Mouse (Mus musculus) stomach, embryonic 15.5 days (tissue): Measurements from ENCODE around the gene 9230112D13Rik. TPM values are rescaled to one million over a fixed set of nuclear protein-coding genes. Genes with fewer than 3 reads are reported as not detected.

Experiments
- ATAC-seq: fragments of 200-750 bp; cut with Nextera tagmentation; 2 replicates; pipeline ENCODE4 v1.8.0; 2017; ENCODE audit warnings: low read depth, moderate number of reproducible peaks, moderate TSS enrichment; ENCODE audit not compliant: insufficient read depth, low FRiP score
- H3K27ac ChIP-seq: fragments of 300-500 bp; sonication (generic); 2 replicates; pipeline ENCODE4 v1.5.1; 2015; ENCODE audit warnings: mild to moderate bottlenecking, inconsistent platforms
- H3K27me3 ChIP-seq: fragments of 300-500 bp; sonication (generic); replicated peaks from 2 replicates; pipeline ENCODE4 v1.6.1; 2015; ENCODE audit warnings: inconsistent platforms
- H3K36me3 ChIP-seq: fragments of 300-500 bp; sonication (generic); 2 replicates; pipeline ENCODE4 v1.6.1; 2015; ENCODE audit warnings: inconsistent platforms
- H3K4me1 ChIP-seq: fragments of 300-500 bp; sonication (generic); 2 replicates; pipeline ENCODE4 v1.6.1; 2015; ENCODE audit warnings: inconsistent platforms
- H3K4me2 ChIP-seq: fragments of 300-500 bp; sonication (generic); 2 replicates; pipeline ENCODE4 v1.6.1; 2015; ENCODE audit warnings: mild to moderate bottlenecking, inconsistent platforms
- H3K4me3 ChIP-seq: fragments of 300-500 bp; sonication (generic); replicated peaks from 2 replicates; pipeline ENCODE4 v1.5.1; 2015; ENCODE audit warnings: inconsistent platforms
- H3K9ac ChIP-seq: fragments of 300-500 bp; sonication (generic); 2 replicates; pipeline ENCODE4 v1.6.1; 2015; ENCODE audit warnings: inconsistent platforms
- H3K9me3 ChIP-seq: fragments of 300-500 bp; sonication (generic); 2 replicates; pipeline ENCODE4 v1.6.1; 2016; ENCODE audit warnings: inconsistent platforms
- WGBS: fragments of 180-500 bp; shearing (Covaris S2); methylation state at CpG from one replicate; pipeline ENCODE4 v1.1.7; 2015; 5-methylcytosine and 5-hydroxymethylcytosine counted together
- polyA plus RNA-seq: library from polyadenylated mRNA; unstranded; fragments of >200 nt; fragmentation: Nextera tagmentation; extraction: Ambion mirVana; gene quantifications from 2 replicates; pipeline ENCODE4 v1.2.1, GENCODE M21; 2015

The 9230112D13Rik gene
- polyA plus RNA-seq, 1 experiment from 2014 or later: not detected

GRCm38 (mm10) chr14:34535883-34536282 lies 13.3 kb upstream of the 9230112D13Rik start:
- peak; percentile 83 for ATAC-seq

DNA sequence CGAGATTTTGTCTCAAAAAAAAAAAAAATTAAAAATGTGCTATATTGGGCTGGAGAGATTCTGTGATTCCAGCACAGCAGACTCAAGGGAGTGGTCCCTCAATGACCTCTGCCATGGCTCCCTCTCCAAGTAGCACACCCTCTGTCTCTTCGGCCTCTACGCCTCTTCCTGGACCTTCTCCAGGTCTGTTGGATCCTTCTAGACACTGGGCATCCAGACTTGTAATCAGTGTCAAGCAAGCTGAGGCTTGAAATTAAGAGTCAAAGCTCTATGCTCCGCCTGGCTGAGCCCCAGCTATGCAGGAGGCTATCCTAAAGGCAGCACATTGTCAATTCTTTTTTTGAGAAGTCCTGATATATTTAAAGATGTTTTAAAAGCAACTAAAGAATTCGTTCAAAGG lies 10.9 kb upstream of the 9230112D13Rik start:
- H3K27me3 ChIP-seq: no peaks in the 10 kb centered on the region
- WGBS: 72% methylated on average over 5 of the region's 5 CpGs
- H3K9ac ChIP-seq: no peak overlapping the region
- H3K27ac ChIP-seq: no peak overlapping the region
- ATAC-seq: no peak
- H3K9me3 ChIP-seq: no peaks in the 10 kb centered on the region
- no peaks in the 10 kb centered on the region for H3K4me1 ChIP-seq
- no peaks in the 10 kb centered on the region for H3K36me3 ChIP-seq
- H3K4me3 ChIP-seq: no peak overlapping the region
- no peak overlapping the region for H3K4me2 ChIP-seq

More at GRCm38 (mm10) chr14:34535883-34536282, 13.3 kb upstream of the 9230112D13Rik start:
- Histone ChIP-seq H3K9ac (no peak overlapping the region), H3K27me3 (no peaks in the 10 kb centered on the region), H3K36me3 (no peaks in the 10 kb centered on the region), H3K4me3 (no peak overlapping the region), H3K4me1 (peaks cover under 1% of the 10 kb centered on the region; the same call in 1 of the 2 replicates), H3K9me3 (no peaks in the 10 kb centered on the region), H3K4me2 (0 out of 2 replicates have a peak overlapping the region, but pooled peaks have one; percentile 12), H3K27ac (peak overlapping the region; percentile 67)
- WGBS: 46% methylated on average over 4 of the region's 4 CpGs

GRCm38 (mm10) chr14:34532536-34532935 lies 9.9 kb upstream of the 9230112D13Rik start:
- ATAC-seq: no peak
- 58% methylated on average over 6 of the region's 6 CpGs for WGBS
- no peak overlapping the region for H3K27ac ChIP-seq

GRCm38 (mm10) chr14:34528804-34529203 lies 6.2 kb upstream of the 9230112D13Rik start:
- H3K9me3 ChIP-seq: no peaks in the 10 kb centered on the region
- H3K9ac ChIP-seq: no peak overlapping the region
- no peak overlapping the region for H3K4me2 ChIP-seq
- H3K4me3 ChIP-seq: no peak overlapping the region
- WGBS: 60% methylated on average over 8 of the region's 8 CpGs
- peak overlapping the region; percentile 42; the same call in 1 of the 2 replicates for H3K27ac ChIP-seq
- H3K4me1 ChIP-seq: no peaks in the 10 kb centered on the region
- H3K36me3 ChIP-seq: no peaks in the 10 kb centered on the region
- H3K27me3 ChIP-seq: no peaks in the 10 kb centered on the region
- ATAC-seq: no peak

More at GRCm38 (mm10) chr14:34532536-34532935, 9.9 kb upstream of the 9230112D13Rik start:
- no peaks in the 10 kb centered on the region for H3K36me3 ChIP-seq
- H3K27me3 ChIP-seq: no peaks in the 10 kb centered on the region
- H3K4me3 ChIP-seq: no peak overlapping the region
- no peaks in the 10 kb centered on the region for H3K4me1 ChIP-seq
- H3K9me3 ChIP-seq: no peaks in the 10 kb centered on the region
- H3K9ac ChIP-seq: no peak overlapping the region
- H3K4me2 ChIP-seq: no peak overlapping the region

DNA sequence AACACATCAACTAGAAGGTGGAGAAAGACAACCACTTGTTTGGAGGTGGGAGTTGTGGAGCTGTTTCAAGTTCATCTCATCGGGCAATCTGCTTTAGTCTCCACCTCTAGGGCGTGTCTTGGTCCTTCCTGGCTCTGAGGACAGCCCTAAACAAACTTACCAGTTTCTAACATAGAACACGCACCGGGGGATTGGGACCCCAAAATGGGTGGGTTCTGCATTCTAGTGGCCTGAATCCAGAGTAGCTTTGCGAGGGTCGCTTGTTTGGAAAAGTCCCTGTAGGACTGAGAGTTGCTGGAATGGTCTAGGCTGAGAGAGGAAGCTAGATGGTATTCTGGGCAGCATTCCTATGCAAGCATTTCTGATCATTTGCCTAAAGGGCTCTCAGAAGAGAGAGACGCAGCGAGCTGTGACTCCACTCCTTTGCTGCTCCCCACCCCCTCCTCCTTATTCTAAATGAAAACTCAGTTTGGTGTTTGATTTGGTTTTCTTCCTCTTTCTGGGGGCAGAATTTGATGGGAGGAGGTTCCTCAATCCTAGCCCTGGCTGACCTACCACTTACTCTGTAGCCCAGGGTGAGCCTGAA lies 4.5 kb downstream of the 9230112D13Rik start:
- H3K4me3 ChIP-seq: no peak overlapping the region
- H3K9me3 ChIP-seq: no peaks in the 10 kb centered on the region
- no peak overlapping the region for H3K9ac ChIP-seq
- H3K27ac ChIP-seq: no peak overlapping the region
- H3K36me3 ChIP-seq: no peaks in the 10 kb centered on the region
- no peak overlapping the region for H3K4me2 ChIP-seq
- ATAC-seq: no peak
- H3K4me1 ChIP-seq: 0 out of 2 replicates have a peak, but pooled peaks cover 3% of the 10 kb centered on the region
- no peaks in the 10 kb centered on the region for H3K27me3 ChIP-seq
- WGBS: 79% methylated on average over 8 of the region's 8 CpGs

- H3K27ac ChIP-seq: no peak overlapping the region
- H3K36me3 ChIP-seq: no peaks in the 10 kb centered on the region
- H3K9me3 ChIP-seq: no peaks in the 10 kb centered on the region
- no peak for ATAC-seq
- 0 out of 2 replicates have a peak, but pooled peaks cover 3% of the 10 kb centered on the region for H3K4me1 ChIP-seq
- no peak overlapping the region for H3K9ac ChIP-seq
- WGBS: 85% methylated on average over 10 of the region's 10 CpGs
- H3K4me2 ChIP-seq: no peak overlapping the region
- no peaks in the 10 kb centered on the region for H3K27me3 ChIP-seq
- no peak overlapping the region for H3K4me3 ChIP-seq
Measured at GRCm38 (mm10) chr14:34516960-34517577, 5.5 kb downstream of the 9230112D13Rik start.

- ATAC-seq: no peak
- H3K4me2 ChIP-seq: no peak overlapping the region
- H3K4me3 ChIP-seq: no peak overlapping the region
- no peaks in the 10 kb centered on the region for H3K9me3 ChIP-seq
- H3K36me3 ChIP-seq: no peaks in the 10 kb centered on the region
- WGBS: 79% methylated on average over 5 of the region's 5 CpGs
- no peak overlapping the region for H3K27ac ChIP-seq
- H3K9ac ChIP-seq: no peak overlapping the region
- 0 out of 2 replicates have a peak, but pooled peaks cover 3% of the 10 kb centered on the region for H3K4me1 ChIP-seq
- H3K27me3 ChIP-seq: no peaks in the 10 kb centered on the region
Measured at GRCm38 (mm10) chr14:34515860-34516259, 6.7 kb downstream of the 9230112D13Rik start.

GRCm38 (mm10) chr14:34514120-34514519 lies 8.5 kb downstream of the 9230112D13Rik start:
- H3K4me2 ChIP-seq: no peak overlapping the region
- no peak overlapping the region for H3K27ac ChIP-seq
- H3K9ac ChIP-seq: no peak overlapping the region
- no peak overlapping the region for H3K4me3 ChIP-seq
- no peaks in the 10 kb centered on the region for H3K27me3 ChIP-seq
- H3K9me3 ChIP-seq: no peaks in the 10 kb centered on the region
- H3K4me1 ChIP-seq: 0 out of 2 replicates have a peak, but pooled peaks cover 3% of the 10 kb centered on the region
- no peaks in the 10 kb centered on the region for H3K36me3 ChIP-seq
- 47% methylated on average over 6 of the region's 6 CpGs for WGBS
- ATAC-seq: no peak

- H3K9me3 ChIP-seq: no peaks in the 10 kb centered on the region
- H3K27me3 ChIP-seq: no peaks in the 10 kb centered on the region
- peak overlapping the region; percentile 26; the same call in 1 of the 2 replicates for H3K4me2 ChIP-seq
- H3K36me3 ChIP-seq: no peaks in the 10 kb centered on the region
- no peak overlapping the region for H3K9ac ChIP-seq
- no peak for ATAC-seq
- peaks cover 13% of the 10 kb centered on the region; the same call in 1 of the 2 replicates for H3K4me1 ChIP-seq
- WGBS: 53% methylated on average over 4 of the region's 4 CpGs
- no peak overlapping the region for H3K4me3 ChIP-seq
- H3K27ac ChIP-seq: no peak overlapping the region
Measured at GRCm38 (mm10) chr14:34512602-34513001, 10.0 kb downstream of the 9230112D13Rik start.

- Histone ChIP-seq H3K4me2 (peak overlapping the region; percentile 26; the same call in 1 of the 2 replicates), H3K4me1 (peaks cover 13% of the 10 kb centered on the region; the same call in 1 of the 2 replicates), H3K9me3 (no peaks in the 10 kb centered on the region), H3K27ac (peak overlapping the region; percentile 33; the same call in 1 of the 2 replicates), H3K9ac (no peak overlapping the region), H3K36me3 (no peaks in the 10 kb centered on the region), H3K27me3 (no peaks in the 10 kb centered on the region), H3K4me3 (no peak overlapping the region)
- no peak for ATAC-seq
- WGBS: 43% methylated on average over 11 of the region's 11 CpGs
Measured at GRCm38 (mm10) chr14:34511901-34512300, 10.7 kb downstream of the 9230112D13Rik start.

DNA sequence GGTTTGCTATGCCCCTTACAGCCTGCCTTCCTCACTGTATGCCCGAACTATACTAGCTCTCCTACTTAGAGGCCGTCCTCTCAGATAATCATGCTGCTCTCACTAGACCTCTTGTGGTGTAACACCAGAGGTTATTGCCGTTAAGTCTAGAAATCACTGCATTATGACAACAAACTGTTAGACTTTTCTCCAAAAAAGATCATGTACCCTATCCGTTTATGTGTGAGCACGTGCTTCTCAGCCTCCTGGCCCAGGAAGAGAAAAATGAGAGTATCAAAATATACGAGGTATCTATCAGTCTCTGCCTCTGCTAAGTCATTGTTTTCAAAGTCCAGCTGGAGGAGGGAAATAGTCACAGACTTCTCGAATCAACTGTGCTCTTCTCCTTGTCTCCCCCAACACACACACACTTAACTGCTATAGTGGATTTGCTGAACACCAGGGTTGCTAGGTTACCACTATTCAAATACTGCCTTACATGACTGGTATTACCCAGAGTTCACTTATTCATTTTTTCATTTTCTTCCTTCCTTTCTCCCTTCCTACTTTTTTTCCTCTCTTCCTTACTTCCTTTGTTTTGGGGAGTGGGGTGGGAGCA lies 13.7 kb downstream of the 9230112D13Rik start:
- ATAC-seq: peak; percentile 34; the same call in 1 of the 2 replicates
- no peak overlapping the region for H3K9ac ChIP-seq
- H3K27ac ChIP-seq: peak overlapping the region; percentile 44; the same call in 1 of the 2 replicates
- H3K4me1 ChIP-seq: peaks cover 10% of the 10 kb centered on the region; the same call in 1 of the 2 replicates
- H3K9me3 ChIP-seq: no peaks in the 10 kb centered on the region
- H3K4me2 ChIP-seq: no peak overlapping the region
- H3K4me3 ChIP-seq: no peak overlapping the region
- WGBS: 19% methylated on average over 7 of the region's 7 CpGs
- H3K36me3 ChIP-seq: no peaks in the 10 kb centered on the region
- no peaks in the 10 kb centered on the region for H3K27me3 ChIP-seq
